Mouse (Mus musculus) midbrain, embryonic 12.5 days (tissue): ENCODE data around the gene Uba2. TPM values are rescaled to one million over a fixed set of nuclear protein-coding genes. Genes with fewer than 3 reads are reported as not detected.
A peak's percentile ranks its signal among the peaks of the same experiment; 100 is the strongest.

Experiments
- ATAC-seq: fragments of 200-750 bp; cut with Nextera tagmentation; 2 replicates; pipeline ENCODE4 v1.8.0; 2017; ENCODE audit warnings: low read depth, moderate TSS enrichment, moderate library complexity; ENCODE audit not compliant: low FRiP score
- H3K27ac ChIP-seq: fragments of 300-500 bp; sonication (generic); replicated peaks from 2 replicates; pipeline ENCODE4 v1.5.1; 2016; ENCODE audit warnings: mild to moderate bottlenecking
- H3K27me3 ChIP-seq: fragments of 300-500 bp; sonication (generic); 2 replicates; pipeline ENCODE4 v1.6.1; 2016; ENCODE audit warnings: mild to moderate bottlenecking
- H3K36me3 ChIP-seq: fragments of 300-500 bp; sonication (generic); 2 replicates; pipeline ENCODE4 v1.6.1; 2016
- H3K4me1 ChIP-seq: fragments of 300-500 bp; sonication (generic); 2 replicates; pipeline ENCODE4 v1.6.1; 2016
- H3K4me2 ChIP-seq: fragments of 300-500 bp; sonication (generic); replicated peaks from 2 replicates; pipeline ENCODE4 v1.6.1; 2016; ENCODE audit warnings: mild to moderate bottlenecking, moderate library complexity
- H3K4me3 ChIP-seq: fragments of 300-500 bp; sonication (generic); 2 replicates; pipeline ENCODE4 v1.5.1; 2016; ENCODE audit warnings: mild to moderate bottlenecking
- H3K9ac ChIP-seq: fragments of 300-500 bp; sonication (generic); replicated peaks from 2 replicates; pipeline ENCODE4 v1.6.1; 2016; ENCODE audit warnings: mild to moderate bottlenecking, moderate library complexity
- H3K9me3 ChIP-seq: fragments of 300-500 bp; sonication (generic); 2 replicates; pipeline ENCODE4 v1.6.1; 2016; ENCODE audit warnings: mild to moderate bottlenecking
- WGBS: fragments of 180-500 bp; shearing (Covaris S2); methylation state at CpG from one replicate; pipeline ENCODE4 v1.1.7; 2016; 5-methylcytosine and 5-hydroxymethylcytosine counted together
- polyA plus RNA-seq: library from polyadenylated mRNA; unstranded; fragments of >200 nt; fragmentation: Nextera tagmentation; extraction: Ambion mirVana; gene quantifications from 2 replicates; pipeline ENCODE4 v1.2.1, GENCODE M21; 2016

Uba2 gene
- polyA plus RNA-seq, 1 experiment from 2014 or later, result 247 TPM

DNA sequence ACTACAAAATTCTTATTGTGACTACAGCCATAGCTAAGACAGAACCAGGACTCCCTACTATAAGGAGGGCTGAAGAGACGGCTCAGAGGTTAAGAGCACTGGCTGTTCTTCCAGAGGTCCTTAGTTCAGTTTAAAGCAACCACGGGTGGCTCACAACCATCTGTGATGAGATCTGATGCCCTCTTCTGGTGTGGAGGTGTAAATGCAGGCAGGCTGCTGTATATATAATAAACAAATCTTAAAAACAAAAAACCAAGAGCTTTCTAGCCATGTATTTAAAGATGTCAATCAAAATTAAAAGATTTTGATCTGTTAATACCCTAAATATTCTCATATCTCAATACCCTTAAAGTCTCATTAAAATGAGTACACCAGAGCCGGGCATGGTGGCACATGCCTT is 10.2 kb downstream of the Uba2 start:
- no peak overlapping the region for H3K4me2 ChIP-seq
- no peaks in the 10 kb centered on the region for H3K4me1 ChIP-seq
- no peak overlapping the region for H3K4me3 ChIP-seq
- H3K36me3 ChIP-seq, result peaks cover 94% of the 10 kb centered on the region
- 97% methylated on average over 3 of the region's 3 CpGs for WGBS
- H3K9ac ChIP-seq, result no peak overlapping the region
- no peak overlapping the region for H3K27ac ChIP-seq
- ATAC-seq, result no peak
- no peaks in the 10 kb centered on the region for H3K27me3 ChIP-seq
- no peaks in the 10 kb centered on the region for H3K9me3 ChIP-seq

DNA sequence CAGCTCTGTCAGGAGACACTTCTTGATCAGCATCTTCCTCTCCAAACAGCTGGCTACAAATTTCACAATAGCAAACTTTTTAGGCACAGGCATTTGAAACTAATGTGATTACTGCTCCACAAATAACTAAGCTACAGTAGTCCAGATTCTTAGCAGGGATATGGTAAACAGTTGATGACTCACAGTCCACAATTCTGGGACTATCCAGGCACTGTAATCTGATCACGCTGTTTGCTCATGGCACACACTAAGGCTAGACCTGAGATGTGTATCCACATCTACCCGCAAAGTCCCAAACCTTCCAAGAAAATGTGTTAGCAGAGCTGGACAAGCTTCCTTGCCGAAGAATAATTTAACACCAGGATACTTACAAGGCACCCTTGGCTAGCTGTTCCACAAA is 11.4 kb downstream of the Uba2 start:
- ATAC-seq, result no peak
- H3K9ac ChIP-seq, result no peak overlapping the region
- no peaks in the 10 kb centered on the region for H3K27me3 ChIP-seq
- H3K4me3 ChIP-seq, result no peak overlapping the region
- no peak overlapping the region for H3K4me2 ChIP-seq
- no peaks in the 10 kb centered on the region for H3K9me3 ChIP-seq
- no peak overlapping the region for H3K27ac ChIP-seq
- no peaks in the 10 kb centered on the region for H3K4me1 ChIP-seq
- peaks cover 96% of the 10 kb centered on the region for H3K36me3 ChIP-seq
- 92% methylated on average over 3 of the region's 3 CpGs for WGBS

- Histone ChIP-seq H3K4me2 (no peak overlapping the region), H3K4me1 (no peaks in the 10 kb centered on the region), H3K4me3 (no peak overlapping the region), H3K9me3 (no peaks in the 10 kb centered on the region), H3K27me3 (no peaks in the 10 kb centered on the region), H3K9ac (no peak overlapping the region), H3K36me3 (peaks cover 95% of the 10 kb centered on the region), H3K27ac (no peak overlapping the region)
- no peak for ATAC-seq
- 95% methylated on average over 4 of the region's 4 CpGs for WGBS
Measured at GRCm38 (mm10) chr7:34147193-34147592, 22.2 kb downstream of the Uba2 start.

DNA sequence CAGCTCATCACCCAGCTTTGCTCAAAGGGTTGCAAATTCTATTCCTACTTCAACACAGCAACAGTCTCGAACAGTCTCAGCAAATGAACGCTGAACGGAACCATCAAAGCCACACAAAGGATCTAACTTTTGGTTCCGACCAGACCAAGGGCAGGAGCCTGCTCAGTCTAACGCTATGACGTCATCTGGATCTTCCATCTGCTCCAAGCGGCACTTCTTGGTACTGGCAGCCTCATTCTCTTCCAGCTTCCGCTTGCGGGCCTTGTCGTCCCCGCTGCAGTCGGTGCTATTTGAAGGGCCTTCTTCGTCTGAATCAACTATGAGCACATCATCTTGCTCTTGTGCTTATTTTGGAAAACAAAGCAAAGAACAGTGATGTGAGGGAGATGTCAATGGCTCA is 28.3 kb downstream of the Uba2 start:
- Histone ChIP-seq H3K27ac (no peak overlapping the region), H3K4me1 (no peaks in the 10 kb centered on the region), H3K9ac (no peak overlapping the region), H3K9me3 (no peaks in the 10 kb centered on the region), H3K27me3 (no peaks in the 10 kb centered on the region), H3K36me3 (peaks cover 60% of the 10 kb centered on the region), H3K4me3 (no peak overlapping the region), H3K4me2 (no peak overlapping the region)
- 95% methylated on average over 13 of the region's 13 CpGs for WGBS
- no peak for ATAC-seq

GRCm38 (mm10) chr7:34139493-34139892 is 29.9 kb downstream of the Uba2 start:
- no peak overlapping the region for H3K27ac ChIP-seq
- no peak for ATAC-seq
- 92% methylated on average over 6 of the region's 6 CpGs for WGBS
- H3K9ac ChIP-seq, result no peak overlapping the region
- no peak overlapping the region for H3K4me3 ChIP-seq
- H3K4me1 ChIP-seq, result no peaks in the 10 kb centered on the region
- H3K36me3 ChIP-seq, result peaks cover 45% of the 10 kb centered on the region
- H3K27me3 ChIP-seq, result no peaks in the 10 kb centered on the region
- no peak overlapping the region for H3K4me2 ChIP-seq
- H3K9me3 ChIP-seq, result no peaks in the 10 kb centered on the region

DNA sequence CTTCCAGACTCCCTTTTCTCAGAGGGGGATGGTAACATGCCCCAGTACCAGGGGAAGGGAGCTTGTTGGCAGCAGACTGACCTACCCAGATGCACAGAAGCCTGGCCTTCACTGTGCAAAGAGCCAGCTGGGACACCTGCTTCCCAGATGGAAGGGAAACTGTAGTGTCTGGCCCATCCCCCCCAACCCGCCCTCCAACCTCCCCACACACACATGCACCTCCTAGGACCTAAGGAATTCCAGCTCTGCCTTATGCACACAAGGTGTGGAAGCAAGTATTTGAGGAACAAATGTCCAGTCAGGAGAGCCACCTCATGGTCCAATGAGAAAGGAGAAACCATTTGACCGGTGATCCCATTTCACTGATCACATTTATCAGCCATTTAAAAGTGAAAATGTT is 35.1 kb downstream of the Uba2 start:
- 86% methylated on average over 2 of the region's 2 CpGs for WGBS

DNA sequence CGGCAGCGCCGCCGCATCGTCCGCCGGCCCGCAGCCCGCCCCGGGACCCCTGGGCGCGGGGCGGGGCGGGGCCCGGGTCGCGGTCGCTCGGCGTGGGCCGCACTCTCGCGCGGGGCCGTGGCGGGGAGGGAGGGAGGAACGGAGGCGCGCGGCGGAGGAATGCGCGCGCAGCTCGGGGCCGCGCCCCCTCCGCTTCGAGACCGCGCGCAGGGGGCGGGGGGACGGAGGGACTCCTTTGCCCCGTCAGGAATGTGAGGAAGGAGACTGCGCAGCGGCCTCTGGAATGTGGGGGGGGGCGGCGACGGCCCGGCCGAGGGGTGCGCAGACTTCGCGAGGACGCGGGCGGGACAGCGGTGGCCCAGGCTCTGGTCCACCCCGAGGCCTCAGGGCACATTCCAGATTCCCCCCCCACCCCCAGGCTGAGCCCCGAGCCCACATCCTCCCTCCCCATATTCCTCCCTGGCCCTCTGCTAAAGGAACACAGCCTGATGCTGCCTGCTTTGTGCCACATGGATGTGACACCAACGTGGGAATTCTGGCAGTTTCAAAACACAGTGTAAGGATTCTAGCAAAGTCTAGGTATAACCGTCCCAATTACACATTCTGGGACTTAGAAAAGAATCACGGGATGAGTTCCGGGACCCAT is 36.2 kb downstream of the Uba2 start, which contains the start of gene Wtip:
TSS of gene Wtip (minus strand) at position 152 of the 646 bp plus-strand sequence.
- peak; percentile 90 for ATAC-seq
- peak within 1 kb of the TSS; percentile 54 for H3K27ac ChIP-seq
- H3K36me3 ChIP-seq, result no peaks in the 10 kb centered on the region
- H3K4me3 ChIP-seq, result peak within 1 kb of the TSS; percentile 76
- H3K9me3 ChIP-seq, result no peaks in the 10 kb centered on the region
- peaks cover 12% of the 10 kb centered on the region for H3K4me1 ChIP-seq
- H3K4me2 ChIP-seq, result peak within 1 kb of the TSS; percentile 65
- WGBS, result 2% methylated on average over 41 of the region's 65 CpGs
- H3K27me3 ChIP-seq, result no peaks in the 10 kb centered on the region
- peak within 1 kb of the TSS; percentile 83 for H3K9ac ChIP-seq

More for the DNA sequence above, 35.1 kb downstream of the Uba2 start:
- Histone ChIP-seq H3K27ac (no peak overlapping the region), H3K4me2 (no peak overlapping the region), H3K4me3 (no peak overlapping the region), H3K4me1 (peaks cover 12% of the 10 kb centered on the region), H3K9ac (no peak overlapping the region), H3K9me3 (no peaks in the 10 kb centered on the region), H3K36me3 (no peaks in the 10 kb centered on the region), H3K27me3 (no peaks in the 10 kb centered on the region)
- ATAC-seq, result no peak

DNA sequence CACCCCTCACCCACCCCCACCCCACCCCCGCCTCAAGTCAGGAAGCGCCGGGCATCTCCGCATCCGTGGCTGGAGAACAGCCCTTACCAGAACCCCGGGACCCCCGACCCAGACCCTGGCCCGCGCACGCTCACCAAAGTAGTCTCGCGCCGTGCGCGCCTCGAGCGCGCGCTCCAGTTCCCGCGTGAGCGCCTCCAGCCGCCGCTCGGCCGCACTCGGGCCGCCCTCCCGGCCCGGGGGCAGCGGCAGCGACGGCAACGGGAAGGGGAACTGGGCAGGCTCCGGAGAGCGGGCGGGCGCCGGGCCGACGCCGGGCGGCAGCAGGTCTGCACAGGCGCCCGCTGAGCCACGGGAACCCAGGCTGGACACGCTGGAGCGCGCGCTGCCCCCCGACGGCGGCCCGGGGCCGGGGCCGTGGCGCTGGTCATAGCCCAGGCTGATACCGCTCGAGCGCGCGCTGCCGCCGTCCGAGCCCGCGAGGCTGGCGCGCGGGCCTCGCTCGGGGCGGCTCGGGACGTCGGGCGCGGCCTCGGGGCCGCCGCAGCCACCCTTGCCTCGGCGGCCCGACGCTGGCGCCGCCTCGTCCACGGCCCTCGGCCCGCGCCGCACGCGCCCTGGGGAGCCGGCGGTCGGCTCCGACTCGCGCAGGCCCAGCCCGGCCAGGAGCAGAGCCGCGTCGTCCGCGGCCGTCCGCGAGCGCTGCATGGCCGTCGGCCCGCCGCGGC is 36.9 kb downstream of the Uba2 start:
- H3K36me3 ChIP-seq, result no peaks in the 10 kb centered on the region
- no peaks in the 10 kb centered on the region for H3K27me3 ChIP-seq
- no peaks in the 10 kb centered on the region for H3K9me3 ChIP-seq
- H3K9ac ChIP-seq, result peak overlapping the region; percentile 83
- ATAC-seq, result peak; percentile 79
- H3K4me3 ChIP-seq, result peak overlapping the region; percentile 76
- H3K4me1 ChIP-seq, result peaks cover 12% of the 10 kb centered on the region
- peak overlapping the region; percentile 54 for H3K27ac ChIP-seq
- WGBS, result under 1% methylated on average over 64 of the region's 116 CpGs
- peak overlapping the region; percentile 65 for H3K4me2 ChIP-seq

DNA sequence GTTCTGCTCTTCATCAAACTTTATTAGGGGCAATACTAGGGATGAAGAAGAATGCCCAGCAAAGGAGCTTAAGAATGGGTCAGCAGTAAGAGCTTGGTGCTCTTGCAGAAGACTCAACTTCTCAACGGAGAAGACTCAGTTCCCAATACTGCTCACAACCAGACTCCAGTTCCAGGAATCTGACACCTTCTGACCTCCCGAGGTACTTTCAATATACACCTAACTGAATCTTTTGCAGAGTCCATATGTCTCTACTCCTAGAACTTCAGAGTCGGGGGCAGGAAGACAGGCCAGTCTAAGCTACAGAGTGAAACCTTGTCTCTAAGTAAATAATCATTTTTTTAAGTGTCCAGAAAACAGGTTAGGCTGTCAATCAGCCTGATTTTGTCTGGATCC is 37.4 kb downstream of the Uba2 start:
- H3K9ac ChIP-seq, result peak overlapping the region; percentile 83
- H3K4me2 ChIP-seq, result peak overlapping the region; percentile 65
- H3K4me1 ChIP-seq, result peaks cover 12% of the 10 kb centered on the region
- peak; percentile 10; the same call in 1 of the 2 replicates for ATAC-seq
- WGBS, result 9% methylated on average over 3 of the region's 3 CpGs
- no peaks in the 10 kb centered on the region for H3K27me3 ChIP-seq
- no peak overlapping the region for H3K27ac ChIP-seq
- peak overlapping the region; percentile 76 for H3K4me3 ChIP-seq
- 0 out of 2 replicates have a peak, but pooled peaks cover 4% of the 10 kb centered on the region for H3K36me3 ChIP-seq
- no peaks in the 10 kb centered on the region for H3K9me3 ChIP-seq

DNA sequence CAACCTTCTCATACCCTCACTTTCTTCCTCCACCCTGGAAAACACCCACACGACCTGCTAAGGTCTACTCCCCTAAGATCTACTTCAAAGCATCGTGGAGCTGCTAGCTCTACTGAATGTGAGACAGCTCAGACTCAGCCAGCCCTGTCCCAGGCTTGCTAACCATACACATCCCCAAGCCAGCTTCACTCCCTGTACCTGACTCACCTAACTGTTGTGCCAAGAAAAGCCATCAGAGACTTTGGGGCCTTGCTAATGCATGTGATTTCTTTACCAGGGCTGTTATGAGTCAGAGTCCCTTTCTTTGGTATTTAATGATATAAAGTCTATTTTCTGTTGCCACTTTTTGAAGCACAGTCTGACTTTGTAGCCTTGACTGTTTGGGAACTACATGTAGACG is 38.3 kb downstream of the Uba2 start:
- H3K4me1 ChIP-seq, result peaks cover 12% of the 10 kb centered on the region
- no peak overlapping the region for H3K27ac ChIP-seq
- H3K9ac ChIP-seq, result 0 out of 2 replicates have a peak overlapping the region, but pooled peaks have one; percentile 4
- H3K4me2 ChIP-seq, result peak overlapping the region; percentile 65; the same call in 1 of the 2 replicates
- H3K36me3 ChIP-seq, result peaks cover 10% of the 10 kb centered on the region; the same call in 1 of the 2 replicates
- no peaks in the 10 kb centered on the region for H3K27me3 ChIP-seq
- H3K4me3 ChIP-seq, result no peak overlapping the region; the same call in 1 of the 2 replicates
- ATAC-seq, result no peak
- 78% methylated on average over 3 of the region's 3 CpGs for WGBS
- no peaks in the 10 kb centered on the region for H3K9me3 ChIP-seq

DNA sequence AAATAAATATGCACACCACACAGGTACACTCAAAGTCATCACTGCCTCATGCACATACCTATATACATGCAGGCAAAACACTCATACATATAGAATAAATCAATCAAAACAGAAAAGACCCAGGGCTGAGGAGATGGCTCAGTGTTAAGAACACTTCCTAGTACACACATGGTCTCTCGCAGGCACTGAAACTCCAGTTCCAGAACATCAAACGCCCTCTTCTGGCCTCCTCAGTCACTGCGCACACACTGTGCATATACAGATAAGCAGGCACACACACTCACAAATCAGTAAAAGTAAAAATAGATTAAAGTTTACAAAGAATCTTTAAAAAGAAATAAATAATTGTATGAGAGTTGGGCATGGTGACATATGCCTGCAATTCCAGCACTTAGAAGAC is 43.1 kb downstream of the Uba2 start:
- H3K36me3 ChIP-seq, result peaks cover 14% of the 10 kb centered on the region; the same call in 1 of the 2 replicates
- H3K27me3 ChIP-seq, result no peaks in the 10 kb centered on the region
- no peak for ATAC-seq
- no peak overlapping the region for H3K27ac ChIP-seq
- WGBS, result 90% methylated on average over 3 of the region's 3 CpGs
- H3K4me2 ChIP-seq, result no peak overlapping the region
- H3K4me1 ChIP-seq, result peaks cover 5% of the 10 kb centered on the region
- H3K9me3 ChIP-seq, result no peaks in the 10 kb centered on the region
- no peak overlapping the region for H3K9ac ChIP-seq
- H3K4me3 ChIP-seq, result no peak overlapping the region

GRCm38 (mm10) chr7:34125346-34125745 is 44.1 kb downstream of the Uba2 start:
- Histone ChIP-seq H3K4me1 (no peaks in the 10 kb centered on the region), H3K27ac (no peak overlapping the region), H3K36me3 (peaks cover 14% of the 10 kb centered on the region; the same call in 1 of the 2 replicates), H3K27me3 (no peaks in the 10 kb centered on the region), H3K4me2 (no peak overlapping the region), H3K4me3 (no peak overlapping the region), H3K9ac (no peak overlapping the region), H3K9me3 (no peaks in the 10 kb centered on the region)
- no peak for ATAC-seq
- 92% methylated on average over 9 of the region's 9 CpGs for WGBS
